Mouse (Mus musculus): ENCODE measurements at regions not wholly inside any gene's neighbourhood (a gene's known extent, or its start where the extent isn't known, plus 50 kb on each side); places are given as distances from the start of the nearest gene placed in this dataset.

DNA sequence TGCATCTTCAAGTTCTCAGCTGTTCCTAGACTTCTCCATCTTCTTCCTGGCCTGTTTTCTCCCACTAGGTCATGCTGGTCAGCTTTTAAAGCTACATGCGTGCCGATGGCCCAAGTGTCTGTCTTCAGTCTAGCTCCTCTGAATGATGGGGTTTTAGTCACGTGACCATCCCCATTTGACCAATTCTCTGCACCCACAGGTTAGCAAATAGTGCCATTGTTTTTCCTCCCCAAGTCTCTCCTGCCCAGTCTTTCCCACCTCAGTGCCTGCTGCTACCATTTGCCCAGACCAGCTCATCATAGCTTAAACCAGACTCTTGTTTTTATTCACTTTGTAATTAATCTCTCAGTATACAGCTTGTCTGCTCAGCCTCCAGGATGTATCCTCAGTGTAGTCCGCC lies 62.3 kb downstream of the Zfp706 start:
- Histone ChIP-seq H3K36me3 (replicated peaks; ENCODE audit: control insufficient read depth, insufficient read depth, low read depth) (no peaks in the 10 kb centered on the region), H3K27ac (no peak overlapping the region), H3K4me2 (ENCODE audit: low read depth) (no peak overlapping the region), H3K4me3 (ENCODE audit: insufficient read depth in 1 of 2, low read depth in 2 of 2, low read length in 2 of 2) (no peak overlapping the region), H3K4me1 (replicated peaks; ENCODE audit: control insufficient read depth in 2 of 2, insufficient read depth in 2 of 2, low read length in 1 of 2) (no peaks in the 10 kb centered on the region), H3K9me3 (ENCODE audit: control insufficient read depth, low read length) (no peaks in the 10 kb centered on the region), H3K27me3 (ENCODE audit: control insufficient read depth, insufficient read depth, low read length) (no peaks in the 10 kb centered on the region), H3K9ac (replicated peaks) (no peak overlapping the region)
- 61% methylated on average over 4 of the region's 4 CpGs for WGBS (ENCODE audit: insufficient replicate concordance)
- no peak for ATAC-seq (ENCODE audit: insufficient read depth)
- DNase-seq (ENCODE audit: low read depth in 3 of 3, low spot score in 3 of 3) = no peak
- TF ChIP-seq CTCF (IDR thresholded peaks at IDR 0.05; ENCODE audit: low read depth) = no peak
- no peak for TF ChIP-seq EP300 (IDR thresholded peaks at IDR 0.05; ENCODE audit: low read depth)

DNA sequence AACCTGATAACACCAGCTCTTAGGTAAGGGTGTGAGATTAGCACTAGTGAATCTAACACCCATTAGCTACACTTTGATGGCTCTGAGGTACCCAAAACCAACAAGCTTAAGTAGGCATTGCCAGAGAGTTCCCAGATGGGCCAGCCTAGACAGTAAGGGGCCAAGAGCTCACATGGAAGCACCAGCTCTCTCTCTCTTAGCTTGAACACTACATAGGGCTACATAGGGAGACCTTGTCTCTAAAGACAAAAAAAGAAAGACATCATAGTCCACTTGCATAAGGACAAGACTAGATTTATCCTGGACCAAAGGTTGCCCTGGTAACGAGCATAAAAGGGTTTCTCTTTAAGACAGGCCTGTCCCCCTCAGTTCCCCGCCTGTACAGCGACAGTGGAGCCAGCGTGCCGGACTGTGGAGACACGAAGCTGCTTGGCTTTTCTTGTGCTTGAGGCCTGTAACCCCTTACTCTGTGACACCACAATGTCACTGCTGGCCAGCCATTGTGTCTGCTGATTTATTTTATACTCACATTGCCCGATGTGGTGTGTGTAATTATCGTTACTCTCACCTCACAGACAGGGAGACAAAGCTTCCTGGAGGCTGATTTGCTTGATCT lies 62.9 kb downstream of the Zfp706 start:
- no peak for TF ChIP-seq EP300 (IDR thresholded peaks at IDR 0.05; ENCODE audit: low read depth)
- TF ChIP-seq CTCF (IDR thresholded peaks at IDR 0.05; ENCODE audit: low read depth) = no peak
- Histone ChIP-seq H3K27ac (no peak overlapping the region), H3K36me3 (replicated peaks; ENCODE audit: control insufficient read depth, insufficient read depth, low read depth) (no peaks in the 10 kb centered on the region), H3K4me1 (replicated peaks; ENCODE audit: control insufficient read depth in 2 of 2, insufficient read depth in 2 of 2, low read length in 1 of 2) (no peaks in the 10 kb centered on the region), H3K9ac (replicated peaks) (no peak overlapping the region), H3K27me3 (ENCODE audit: control insufficient read depth, insufficient read depth, low read length) (no peaks in the 10 kb centered on the region), H3K4me2 (ENCODE audit: low read depth) (no peak overlapping the region), H3K9me3 (ENCODE audit: control insufficient read depth, low read length) (no peaks in the 10 kb centered on the region), H3K4me3 (ENCODE audit: insufficient read depth in 1 of 2, low read depth in 2 of 2, low read length in 2 of 2) (no peak overlapping the region)
- ATAC-seq (ENCODE audit: insufficient read depth) = no peak
- 73% methylated on average over 8 of the region's 8 CpGs for WGBS (ENCODE audit: insufficient replicate concordance)
- DNase-seq (ENCODE audit: low read depth in 3 of 3, low spot score in 3 of 3) = no peak

- H3K4me2 ChIP-seq (ENCODE audit: low read depth) = no peak overlapping the region
- no peaks in the 10 kb centered on the region for H3K27me3 ChIP-seq (ENCODE audit: control insufficient read depth, insufficient read depth, low read length)
- H3K4me1 ChIP-seq (replicated peaks; ENCODE audit: control insufficient read depth in 2 of 2, insufficient read depth in 2 of 2, low read length in 1 of 2) = peaks cover 0 to 2% of the 10 kb centered on the region in 2 experiments; a peak in 1 of 4 replicates
- H3K27ac ChIP-seq = no peak overlapping the region
- H3K9me3 ChIP-seq (ENCODE audit: control insufficient read depth, low read length) = no peaks in the 10 kb centered on the region
- H3K36me3 ChIP-seq (replicated peaks; ENCODE audit: control insufficient read depth, insufficient read depth, low read depth) = no peaks in the 10 kb centered on the region
- WGBS (ENCODE audit: insufficient replicate concordance) = 63% methylated on average over 12 of the region's 12 CpGs
- ATAC-seq (ENCODE audit: insufficient read depth) = no peak
- DNase-seq (ENCODE audit: low read depth in 3 of 3, low spot score in 3 of 3) = no peak
- H3K9ac ChIP-seq (replicated peaks) = no peak overlapping the region
- H3K4me3 ChIP-seq (ENCODE audit: insufficient read depth in 1 of 2, low read depth in 2 of 2, low read length in 2 of 2) = no peak overlapping the region
- TF ChIP-seq CTCF (IDR thresholded peaks at IDR 0.05; ENCODE audit: low read depth) (no peak), EP300 (IDR thresholded peaks at IDR 0.05; ENCODE audit: low read depth) (no peak)
These were observed 64.0 kb downstream of the Zfp706 start for GRCm38 (mm10) chr15:36943492-36944112.

- no peaks in the 10 kb centered on the region for H3K36me3 ChIP-seq (replicated peaks; ENCODE audit: control insufficient read depth, insufficient read depth, low read depth)
- H3K4me2 ChIP-seq (ENCODE audit: low read depth) = no peak overlapping the region
- TF ChIP-seq CTCF (IDR thresholded peaks at IDR 0.05; ENCODE audit: low read depth) (no peak), EP300 (IDR thresholded peaks at IDR 0.05; ENCODE audit: low read depth) (no peak)
- 47% methylated on average over 4 of the region's 4 CpGs for WGBS (ENCODE audit: insufficient replicate concordance)
- H3K27me3 ChIP-seq (ENCODE audit: control insufficient read depth, insufficient read depth, low read length) = no peaks in the 10 kb centered on the region
- DNase-seq (ENCODE audit: low read depth in 3 of 3, low spot score in 3 of 3) (no peak), ATAC-seq (ENCODE audit: insufficient read depth) (no peak)
- H3K27ac ChIP-seq = no peak overlapping the region
- H3K9ac ChIP-seq (replicated peaks) = no peak overlapping the region
- H3K4me1 ChIP-seq (replicated peaks; ENCODE audit: control insufficient read depth in 2 of 2, insufficient read depth in 2 of 2, low read length in 1 of 2) = peaks cover 4 to 7% of the 10 kb centered on the region in 2 experiments; a peak in 1 of 4 replicates
- H3K4me3 ChIP-seq (ENCODE audit: insufficient read depth in 1 of 2, low read depth in 2 of 2, low read length in 2 of 2) = no peak overlapping the region
- H3K9me3 ChIP-seq (ENCODE audit: control insufficient read depth, low read length) = no peaks in the 10 kb centered on the region
These were observed 65.3 kb downstream of the Zfp706 start for GRCm38 (mm10) chr15:36942261-36942660.

DNA sequence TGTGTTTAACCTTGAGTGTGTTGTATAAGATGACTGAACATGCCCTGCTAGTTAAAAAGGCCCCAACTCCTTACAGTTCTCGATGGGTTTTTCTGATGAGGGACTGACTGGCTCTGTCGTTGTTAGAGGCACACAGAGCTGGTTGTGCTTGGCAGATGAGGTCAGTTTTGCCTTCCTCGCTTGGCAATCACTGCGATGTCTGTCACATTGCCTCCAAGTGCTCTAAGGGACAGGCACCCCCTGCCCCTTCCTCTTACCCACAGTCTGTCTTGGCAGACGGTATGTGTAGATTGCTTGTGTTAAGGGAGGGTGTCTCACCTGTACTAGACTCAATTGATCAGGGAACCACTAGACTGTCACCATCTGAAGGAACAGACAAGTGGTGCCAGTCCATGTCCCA lies 65.8 kb downstream of the Zfp706 start:
- H3K4me2 ChIP-seq (ENCODE audit: low read depth) = no peak overlapping the region
- no peak overlapping the region for H3K9ac ChIP-seq (replicated peaks)
- WGBS (ENCODE audit: insufficient replicate concordance) = 71% methylated on average over 5 of the region's 5 CpGs
- H3K4me1 ChIP-seq (replicated peaks; ENCODE audit: control insufficient read depth in 2 of 2, insufficient read depth in 2 of 2, low read length in 1 of 2) = peaks cover 4 to 7% of the 10 kb centered on the region in 2 experiments; a peak in 1 of 4 replicates
- H3K9me3 ChIP-seq (ENCODE audit: control insufficient read depth, low read length) = no peaks in the 10 kb centered on the region
- no peaks in the 10 kb centered on the region for H3K27me3 ChIP-seq (ENCODE audit: control insufficient read depth, insufficient read depth, low read length)
- ATAC-seq (ENCODE audit: insufficient read depth) (no peak), DNase-seq (ENCODE audit: low read depth in 3 of 3, low spot score in 3 of 3) (no peak)
- no peaks in the 10 kb centered on the region for H3K36me3 ChIP-seq (replicated peaks; ENCODE audit: control insufficient read depth, insufficient read depth, low read depth)
- TF ChIP-seq CTCF (IDR thresholded peaks at IDR 0.05; ENCODE audit: low read depth) = no peak
- TF ChIP-seq EP300 (IDR thresholded peaks at IDR 0.05; ENCODE audit: low read depth) = no peak
- H3K4me3 ChIP-seq (ENCODE audit: insufficient read depth in 1 of 2, low read depth in 2 of 2, low read length in 2 of 2) = no peak overlapping the region
- no peak overlapping the region for H3K27ac ChIP-seq
